Mouse (Mus musculus): Measurements from ENCODE around the gene Aldh8a1. TPM values are rescaled to one million over a fixed set of nuclear protein-coding genes. Genes with fewer than 3 reads are reported as not detected.

Gene Aldh8a1
- polyA plus RNA-seq, 1 experiment from 2014 or later = not detected

DNA sequence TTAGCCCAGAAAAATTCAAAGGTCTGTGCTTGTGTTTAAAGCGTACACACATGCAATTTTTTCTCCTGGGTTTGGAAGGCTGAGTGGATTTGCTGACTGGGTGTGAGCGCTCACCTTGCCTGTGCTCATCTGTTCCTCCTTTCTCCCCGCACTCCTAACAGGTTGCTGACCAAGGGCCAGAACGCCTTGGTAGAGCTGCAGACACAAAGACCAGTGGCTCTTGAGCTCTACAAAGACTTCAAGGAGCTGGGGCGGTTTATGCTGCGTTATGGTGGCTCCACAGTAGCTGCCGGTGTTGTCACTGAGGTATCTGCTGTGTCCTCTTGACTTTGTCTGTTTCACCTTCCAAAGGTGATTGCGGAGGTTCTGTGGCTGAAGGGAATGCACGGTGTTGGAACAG lies 9.6 kb upstream of the Aldh8a1 start:
- no peak for TF ChIP-seq CTCF (IDR thresholded peaks at IDR 0.05; ENCODE audit: low read depth)
- no peak for ATAC-seq (ENCODE audit: insufficient read depth)
- Histone ChIP-seq H3K4me3 (ENCODE audit: low read depth, low read length) (no peak overlapping the region), H3K9ac (no peak overlapping the region), H3K4me1 (ENCODE audit: insufficient read depth) (no peaks in the 10 kb centered on the region), H3K4me2 (no peak overlapping the region), H3K27me3 (ENCODE audit: insufficient read depth, low read length) (no peaks in the 10 kb centered on the region), H3K27ac (ENCODE audit: low read depth) (no peak overlapping the region), H3K36me3 (ENCODE audit: insufficient read depth) (peaks cover 45% of the 10 kb centered on the region), H3K9me3 (ENCODE audit: low read depth, low read length) (no peaks in the 10 kb centered on the region)
- 94% methylated on average over 9 of the region's 9 CpGs for WGBS
- DNase-seq = no peak

DNA sequence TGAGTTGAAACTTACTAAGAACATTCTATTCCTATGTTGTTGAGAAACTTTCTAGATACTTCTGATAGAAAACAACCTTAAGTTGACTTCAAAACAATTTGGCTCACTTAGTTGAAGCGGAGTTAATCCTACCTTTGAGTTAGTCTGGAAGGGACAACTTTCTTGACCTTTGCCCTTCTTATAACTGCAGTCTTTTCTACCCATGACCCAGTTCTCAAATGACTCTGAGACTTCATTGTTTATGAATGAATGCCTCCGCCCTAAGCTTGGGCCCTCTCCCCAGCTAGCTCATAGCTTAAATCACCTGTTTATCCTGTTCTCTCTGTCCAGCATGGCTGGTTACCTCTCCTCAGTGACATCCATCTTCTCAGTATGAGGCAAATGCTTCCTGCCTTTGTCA lies 7.5 kb upstream of the Aldh8a1 start:
- Histone ChIP-seq H3K36me3 (ENCODE audit: insufficient read depth) (peaks cover 28% of the 10 kb centered on the region), H3K27me3 (ENCODE audit: insufficient read depth, low read length) (no peaks in the 10 kb centered on the region), H3K9me3 (ENCODE audit: low read depth, low read length) (no peaks in the 10 kb centered on the region), H3K4me3 (ENCODE audit: low read depth, low read length) (no peak overlapping the region), H3K4me2 (no peak overlapping the region), H3K4me1 (ENCODE audit: insufficient read depth) (no peaks in the 10 kb centered on the region), H3K9ac (no peak overlapping the region), H3K27ac (ENCODE audit: low read depth) (no peak overlapping the region)
- TF ChIP-seq CTCF (IDR thresholded peaks at IDR 0.05; ENCODE audit: low read depth) = no peak
- WGBS = 87% methylated on average over 2 of the region's 2 CpGs
- ATAC-seq (ENCODE audit: insufficient read depth) (no peak), DNase-seq (no peak)

DNA sequence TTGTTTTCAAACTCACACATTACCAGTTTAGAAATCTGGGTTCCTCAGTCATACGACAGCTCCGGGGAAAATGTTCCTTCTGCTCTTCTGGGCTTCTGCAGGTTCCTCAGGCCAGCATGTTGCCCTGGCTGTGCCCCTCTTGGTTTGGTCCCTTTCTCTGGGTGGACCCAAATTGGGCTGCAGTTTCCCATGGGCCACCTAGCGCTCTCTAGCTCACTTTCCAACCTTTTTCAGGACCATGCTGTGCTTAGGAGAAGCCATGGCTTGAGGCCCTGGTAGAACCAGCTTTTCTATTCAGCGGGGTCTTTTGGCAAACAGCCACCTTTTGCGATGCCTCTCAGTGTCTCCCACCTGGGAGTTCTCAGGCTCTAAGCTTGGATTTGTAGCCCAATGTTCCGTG lies 4.8 kb upstream of the Aldh8a1 start:
- WGBS = 93% methylated on average over 6 of the region's 6 CpGs
- peaks cover 7% of the 10 kb centered on the region; the same call in 1 of the 2 replicates for H3K36me3 ChIP-seq (ENCODE audit: insufficient read depth)
- TF ChIP-seq CTCF (IDR thresholded peaks at IDR 0.05; ENCODE audit: low read depth) = no peak
- no peaks in the 10 kb centered on the region for H3K27me3 ChIP-seq (ENCODE audit: insufficient read depth, low read length)
- no peak overlapping the region for H3K4me2 ChIP-seq
- ATAC-seq (ENCODE audit: insufficient read depth) (no peak), DNase-seq (no peak)
- no peaks in the 10 kb centered on the region for H3K9me3 ChIP-seq (ENCODE audit: low read depth, low read length)
- no peak overlapping the region for H3K27ac ChIP-seq (ENCODE audit: low read depth)
- H3K9ac ChIP-seq = no peak overlapping the region
- no peaks in the 10 kb centered on the region for H3K4me1 ChIP-seq (ENCODE audit: insufficient read depth)
- no peak overlapping the region for H3K4me3 ChIP-seq (ENCODE audit: low read depth, low read length)

DNA sequence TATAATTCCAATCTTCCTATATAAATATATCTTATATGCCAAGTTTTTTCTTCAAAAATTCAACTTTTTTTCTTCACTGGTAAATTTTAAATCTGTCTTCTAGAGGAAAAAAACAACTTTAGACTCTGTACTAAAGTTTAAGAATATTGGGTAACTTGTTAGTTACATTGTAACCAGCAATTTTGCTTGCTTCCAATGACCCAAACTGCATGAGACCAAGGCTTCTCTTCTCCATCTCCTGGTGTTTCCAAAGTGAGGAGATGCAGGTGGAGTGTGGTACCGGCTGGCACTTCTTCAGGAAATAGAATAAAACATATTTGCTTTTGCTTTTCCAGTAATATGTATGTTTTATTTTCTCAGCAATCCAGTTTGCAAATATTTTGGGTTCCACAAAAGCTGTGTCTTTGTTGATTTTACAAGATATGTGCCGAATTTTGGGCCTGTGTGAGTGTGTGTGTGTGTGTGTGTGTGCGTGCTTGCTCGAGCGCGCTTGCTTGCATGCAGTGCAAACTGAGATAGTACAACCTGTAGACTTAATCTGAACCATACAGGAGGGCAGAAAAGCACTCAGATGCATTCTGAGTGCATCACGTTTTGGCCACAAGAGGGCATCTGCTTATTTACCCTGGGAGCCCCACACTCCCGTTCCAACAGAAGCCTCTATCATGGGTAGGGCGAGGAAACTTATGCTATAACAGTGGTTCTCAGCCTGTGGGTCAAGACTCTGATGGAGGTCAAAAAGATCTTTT lies 1.3 kb downstream of the Aldh8a1 start:
- ATAC-seq (ENCODE audit: insufficient read depth) = no peak
- WGBS = 59% methylated on average over 9 of the region's 9 CpGs

DNA sequence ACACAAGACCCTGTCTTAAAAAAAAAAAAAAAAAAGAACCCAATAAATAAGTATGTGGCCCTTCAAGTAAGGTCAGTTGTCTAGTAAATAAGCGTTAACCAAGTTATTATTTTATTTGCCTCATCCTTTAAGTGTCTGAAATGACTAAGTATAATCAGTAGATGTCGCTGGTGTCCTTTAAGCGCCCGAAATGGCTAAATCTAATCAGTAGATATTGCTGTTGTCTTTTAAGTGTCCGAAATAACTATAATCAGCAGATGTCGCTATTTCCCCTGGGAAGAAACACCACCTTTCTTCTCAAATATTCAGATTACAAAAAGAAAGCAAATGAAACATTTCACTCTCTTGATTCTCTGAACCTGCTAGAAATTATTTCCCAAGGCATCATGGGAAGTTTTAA lies 5.8 kb downstream of the Aldh8a1 start:
- DNase-seq (peak; percentile 94), ATAC-seq (ENCODE audit: insufficient read depth) (no peak)
- Histone ChIP-seq H3K27me3 (ENCODE audit: insufficient read depth, low read length) (no peaks in the 10 kb centered on the region), H3K4me3 (ENCODE audit: low read depth, low read length) (no peak overlapping the region), H3K4me1 (ENCODE audit: insufficient read depth) (no peaks in the 10 kb centered on the region), H3K4me2 (no peak overlapping the region), H3K9ac (no peak overlapping the region), H3K27ac (ENCODE audit: low read depth) (no peak overlapping the region), H3K36me3 (ENCODE audit: insufficient read depth) (no peaks in the 10 kb centered on the region), H3K9me3 (ENCODE audit: low read depth, low read length) (no peaks in the 10 kb centered on the region)
- peak; percentile 82 for TF ChIP-seq CTCF (IDR thresholded peaks at IDR 0.05; ENCODE audit: low read depth)
- WGBS = 13% methylated on average over 6 of the region's 6 CpGs

More for the DNA sequence above, 1.3 kb downstream of the Aldh8a1 start:
- Histone ChIP-seq H3K4me2 (no peak overlapping the region), H3K4me1 (ENCODE audit: insufficient read depth) (no peaks in the 10 kb centered on the region), H3K27ac (ENCODE audit: low read depth) (no peak overlapping the region), H3K27me3 (ENCODE audit: insufficient read depth, low read length) (no peaks in the 10 kb centered on the region), H3K9me3 (ENCODE audit: low read depth, low read length) (no peaks in the 10 kb centered on the region), H3K36me3 (ENCODE audit: insufficient read depth) (no peaks in the 10 kb centered on the region), H3K4me3 (ENCODE audit: low read depth, low read length) (no peak overlapping the region), H3K9ac (no peak overlapping the region)
- peak; percentile 49 for DNase-seq
- TF ChIP-seq CTCF (IDR thresholded peaks at IDR 0.05; ENCODE audit: low read depth) = peak; percentile 57

DNA sequence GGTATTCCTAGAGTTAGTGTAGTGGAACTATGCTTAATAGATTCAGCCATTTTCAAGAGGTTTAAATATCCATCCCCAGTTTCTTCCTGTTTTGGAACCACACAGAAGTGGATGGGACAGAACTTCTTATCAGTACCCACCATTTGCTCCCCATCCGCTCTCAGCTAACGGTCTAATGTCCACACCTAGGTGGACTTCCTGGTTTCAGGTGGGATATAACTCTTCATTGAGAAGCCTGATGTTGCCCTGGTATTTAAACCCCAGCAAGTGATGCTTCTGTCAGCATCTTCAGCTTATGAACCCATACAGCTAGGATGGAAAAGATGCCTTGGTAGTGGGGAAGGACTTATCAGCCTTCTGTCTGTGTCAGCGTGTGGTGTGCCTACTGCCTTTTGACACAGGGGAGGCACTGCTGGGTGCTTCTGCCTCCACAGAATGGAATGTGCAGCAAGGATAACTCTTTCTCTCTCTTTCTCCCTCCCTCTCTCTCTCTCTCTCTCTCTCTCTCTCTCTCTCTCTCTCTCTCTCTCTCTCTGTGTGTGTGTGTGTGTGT lies 8.1 kb downstream of the Aldh8a1 start:
- Histone ChIP-seq H3K4me1 (ENCODE audit: insufficient read depth) (no peaks in the 10 kb centered on the region), H3K9me3 (ENCODE audit: low read depth, low read length) (no peaks in the 10 kb centered on the region), H3K9ac (no peak overlapping the region), H3K36me3 (ENCODE audit: insufficient read depth) (no peaks in the 10 kb centered on the region), H3K4me2 (no peak overlapping the region), H3K4me3 (ENCODE audit: low read depth, low read length) (no peak overlapping the region), H3K27me3 (ENCODE audit: insufficient read depth, low read length) (no peaks in the 10 kb centered on the region), H3K27ac (ENCODE audit: low read depth) (no peak overlapping the region)
- no peak for TF ChIP-seq CTCF (IDR thresholded peaks at IDR 0.05; ENCODE audit: low read depth)
- DNase-seq (no peak), ATAC-seq (ENCODE audit: insufficient read depth) (no peak)
- 60% methylated on average over 3 of the region's 3 CpGs for WGBS

DNA sequence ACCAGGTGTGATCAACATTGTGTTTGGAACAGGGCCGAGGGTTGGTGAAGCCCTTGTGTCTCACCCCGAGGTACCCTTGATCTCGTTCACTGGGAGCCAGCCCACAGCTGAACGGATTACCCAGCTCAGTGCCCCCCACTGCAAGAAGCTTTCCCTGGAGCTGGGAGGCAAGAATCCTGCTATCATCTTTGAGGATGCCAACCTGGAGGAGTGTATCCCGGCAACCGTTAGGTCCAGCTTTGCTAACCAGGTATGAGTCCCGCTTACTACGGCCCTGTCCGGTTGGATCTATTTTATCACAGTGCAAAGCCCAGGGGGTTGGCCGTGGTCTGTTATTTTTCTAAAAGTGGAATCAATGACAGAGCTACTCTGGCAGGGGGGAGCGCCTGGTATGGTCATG lies 12.0 kb downstream of the Aldh8a1 start:
- no peaks in the 10 kb centered on the region for H3K9me3 ChIP-seq (ENCODE audit: low read depth, low read length)
- no peak overlapping the region for H3K4me3 ChIP-seq (ENCODE audit: low read depth, low read length)
- H3K9ac ChIP-seq = no peak overlapping the region
- ATAC-seq (ENCODE audit: insufficient read depth) = no peak
- H3K27me3 ChIP-seq (ENCODE audit: insufficient read depth, low read length) = no peaks in the 10 kb centered on the region
- no peak overlapping the region for H3K27ac ChIP-seq (ENCODE audit: low read depth)
- no peaks in the 10 kb centered on the region for H3K4me1 ChIP-seq (ENCODE audit: insufficient read depth)
- 78% methylated on average over 11 of the region's 11 CpGs for WGBS
- no peak overlapping the region for H3K4me2 ChIP-seq
- TF ChIP-seq CTCF (IDR thresholded peaks at IDR 0.05; ENCODE audit: low read depth) = no peak
- DNase-seq = no peak
- no peaks in the 10 kb centered on the region for H3K36me3 ChIP-seq (ENCODE audit: insufficient read depth)
